Mouse (Mus musculus): ENCODE data around the gene Trak1. TPM values are rescaled to one million over a fixed set of nuclear protein-coding genes. Genes with fewer than 3 reads are reported as not detected.
A peak's percentile ranks its signal among the peaks of the same experiment; 100 is the strongest.

Gene Trak1
- total RNA-seq (2014; rRNA removed) (115 and 116 TPM in 2 replicates), polyA plus RNA-seq (2015; fragmentation: Nextera tagmentation; extraction: Ambion mirVana) (46.2 and 61.8 TPM in 2 replicates)

- no peaks in the 10 kb centered on the region for H3K27me3 ChIP-seq (ENCODE audit: insufficient read depth, low read length)
- peaks cover 27% of the 10 kb centered on the region for H3K4me1 ChIP-seq (ENCODE audit: insufficient read depth)
- H3K4me2 ChIP-seq (ENCODE audit: low read depth) = peak within 1 kb of the TSS; percentile 92
- H3K36me3 ChIP-seq (ENCODE audit: insufficient read depth) = no peaks in the 10 kb centered on the region
- H3K27ac ChIP-seq (ENCODE audit: low read depth, low read length) = peak within 1 kb of the TSS; percentile 67
- DNase-seq (peak; percentile 72), ATAC-seq (peak; percentile 90)
- no peak for TF ChIP-seq CTCF (IDR thresholded peaks at IDR 0.05; ENCODE audit: low read depth)
- peak within 1 kb of the TSS; percentile 91 for H3K4me3 ChIP-seq (ENCODE audit: low read depth, low read length)
- H3K9ac ChIP-seq = peak within 1 kb of the TSS; percentile 88
- 2% methylated on average over 99 of the region's 116 CpGs for WGBS
- H3K9me3 ChIP-seq (ENCODE audit: low read length) = no peaks in the 10 kb centered on the region
These were observed at the start of gene Trak1 for GRCm38 (mm10) chr9:121297171-121298064. Trak1 (plus strand) TSS chr9:121297502.

DNA sequence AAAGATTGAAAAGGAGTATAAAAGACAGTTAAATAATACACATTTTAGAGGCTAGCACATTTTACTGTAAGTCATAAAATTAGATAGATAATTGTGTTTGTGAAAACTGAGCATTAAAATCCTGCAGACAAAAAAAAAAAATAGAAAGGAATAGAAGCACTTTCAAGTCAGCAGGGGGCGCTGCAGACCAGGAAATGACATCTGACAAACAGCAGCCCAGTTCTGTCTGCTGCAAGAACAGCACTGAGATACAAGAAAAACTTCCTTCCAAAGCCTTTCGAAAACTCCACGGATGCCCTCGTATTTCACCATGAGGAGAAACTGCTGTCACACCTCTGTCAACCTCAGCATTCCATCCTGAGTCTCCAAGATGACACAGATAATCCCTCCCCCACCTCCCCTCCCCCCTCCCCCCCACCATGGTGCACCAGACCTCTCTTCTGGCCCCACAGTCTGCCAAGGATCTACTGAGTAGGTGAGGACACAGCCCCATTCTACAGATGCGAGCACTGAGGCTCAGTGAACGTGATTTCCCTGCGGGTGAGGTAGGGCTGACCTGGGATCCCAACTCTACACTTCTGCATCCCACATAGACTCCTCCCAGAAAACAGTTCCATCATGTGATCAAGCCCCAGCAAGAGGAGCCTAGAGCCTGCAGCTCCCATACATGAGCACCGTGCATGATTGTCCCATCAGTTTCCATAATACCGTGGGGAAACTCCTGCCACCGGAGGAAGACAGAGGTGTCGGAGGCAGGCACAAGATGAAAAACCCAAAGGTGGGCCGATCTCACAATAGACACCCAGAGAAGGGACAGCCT is 49.1 kb upstream of the Trak1 start:
- Histone ChIP-seq H3K4me1 (ENCODE audit: insufficient read depth) (no peaks in the 10 kb centered on the region), H3K27me3 (ENCODE audit: insufficient read depth, low read length) (no peaks in the 10 kb centered on the region), H3K9ac (no peak overlapping the region), H3K27ac (ENCODE audit: low read depth, low read length) (no peak overlapping the region), H3K9me3 (ENCODE audit: low read length) (no peaks in the 10 kb centered on the region), H3K4me3 (ENCODE audit: low read depth, low read length) (no peak overlapping the region), H3K36me3 (ENCODE audit: insufficient read depth) (peaks cover 17% of the 10 kb centered on the region; the same call in 1 of the 2 replicates), H3K4me2 (ENCODE audit: low read depth) (no peak overlapping the region)
- ATAC-seq (peak; percentile 42), DNase-seq (peak; percentile 89)
- peak; percentile 87 for TF ChIP-seq CTCF (IDR thresholded peaks at IDR 0.05; ENCODE audit: low read depth)
- WGBS = 63% methylated on average over 12 of the region's 12 CpGs

GRCm38 (mm10) chr9:121249805-121250204 is 47.5 kb upstream of the Trak1 start:
- H3K27ac ChIP-seq (ENCODE audit: low read depth, low read length) = no peak overlapping the region
- no peak overlapping the region for H3K4me2 ChIP-seq (ENCODE audit: low read depth)
- no peaks in the 10 kb centered on the region for H3K27me3 ChIP-seq (ENCODE audit: insufficient read depth, low read length)
- no peaks in the 10 kb centered on the region for H3K4me1 ChIP-seq (ENCODE audit: insufficient read depth)
- H3K9me3 ChIP-seq (ENCODE audit: low read length) = no peaks in the 10 kb centered on the region
- WGBS = 66% methylated on average over 14 of the region's 14 CpGs
- DNase-seq (no peak), ATAC-seq (no peak)
- H3K4me3 ChIP-seq (ENCODE audit: low read depth, low read length) = no peak overlapping the region
- no peak overlapping the region for H3K9ac ChIP-seq
- peaks cover 18% of the 10 kb centered on the region; the same call in 1 of the 2 replicates for H3K36me3 ChIP-seq (ENCODE audit: insufficient read depth)
- TF ChIP-seq CTCF (IDR thresholded peaks at IDR 0.05; ENCODE audit: low read depth) = no peak

GRCm38 (mm10) chr9:121250854-121251253 is 46.4 kb upstream of the Trak1 start:
- Histone ChIP-seq H3K27me3 (ENCODE audit: insufficient read depth, low read length) (no peaks in the 10 kb centered on the region), H3K36me3 (ENCODE audit: insufficient read depth) (peaks cover 22% of the 10 kb centered on the region; the same call in 1 of the 2 replicates), H3K9me3 (ENCODE audit: low read length) (no peaks in the 10 kb centered on the region), H3K4me1 (ENCODE audit: insufficient read depth) (no peaks in the 10 kb centered on the region), H3K4me2 (ENCODE audit: low read depth) (no peak overlapping the region), H3K27ac (ENCODE audit: low read depth, low read length) (no peak overlapping the region), H3K4me3 (ENCODE audit: low read depth, low read length) (no peak overlapping the region), H3K9ac (no peak overlapping the region)
- DNase-seq (no peak), ATAC-seq (no peak)
- WGBS = 92% methylated on average over 11 of the region's 11 CpGs
- TF ChIP-seq CTCF (IDR thresholded peaks at IDR 0.05; ENCODE audit: low read depth) = no peak

DNA sequence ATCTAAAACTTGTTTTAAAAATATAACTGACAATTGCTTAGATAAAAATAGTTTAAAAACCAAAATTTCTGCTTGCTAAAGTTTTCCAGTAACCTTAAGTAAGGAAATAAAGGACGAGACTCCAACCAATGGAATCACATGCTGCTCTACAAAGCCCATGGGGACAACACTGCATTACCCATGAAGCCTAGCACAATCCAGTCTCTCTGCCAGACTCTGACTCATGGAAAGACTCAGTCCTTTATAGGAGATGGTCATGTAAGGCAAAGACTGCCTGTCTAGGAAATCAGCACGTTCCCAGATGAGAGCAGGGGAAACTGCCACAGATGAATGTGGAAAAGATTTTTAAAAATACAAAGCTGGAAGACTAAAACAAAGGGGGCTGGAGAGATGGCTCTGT is 43.3 kb upstream of the Trak1 start:
- DNase-seq = no peak
- H3K9me3 ChIP-seq (ENCODE audit: low read length) = no peaks in the 10 kb centered on the region
- 74% methylated on average over 2 of the region's 2 CpGs for WGBS

DNA sequence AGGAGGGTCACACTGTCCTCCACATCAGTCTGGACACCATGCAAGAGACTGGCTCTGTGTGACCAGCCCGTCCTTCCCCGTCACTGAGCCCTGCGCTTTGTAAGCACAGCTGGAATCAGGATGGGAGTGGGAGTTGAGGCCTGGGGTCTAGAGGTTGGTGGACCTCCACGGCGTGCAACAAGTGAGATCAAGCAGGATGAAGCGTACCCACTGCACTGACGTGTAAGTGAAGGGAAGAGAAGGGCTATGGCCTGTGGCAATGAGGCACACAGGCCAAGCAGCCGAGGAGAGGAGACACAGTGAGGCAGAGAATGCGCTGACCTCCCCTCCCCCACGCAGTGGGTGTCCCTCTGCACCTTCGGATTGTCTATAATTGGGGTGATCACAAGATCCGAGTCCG is 42.5 kb upstream of the Trak1 start:
- H3K27me3 ChIP-seq (ENCODE audit: insufficient read depth, low read length) = no peaks in the 10 kb centered on the region
- DNase-seq = no peak
- TF ChIP-seq CTCF (IDR thresholded peaks at IDR 0.05; ENCODE audit: low read depth) = no peak
- H3K9ac ChIP-seq = no peak overlapping the region
- no peak overlapping the region for H3K4me3 ChIP-seq (ENCODE audit: low read depth, low read length)
- H3K27ac ChIP-seq (ENCODE audit: low read depth, low read length) = no peak overlapping the region
- H3K4me1 ChIP-seq (ENCODE audit: insufficient read depth) = no peaks in the 10 kb centered on the region
- ATAC-seq = no peak
- peaks cover 25% of the 10 kb centered on the region; the same call in 1 of the 2 replicates for H3K36me3 ChIP-seq (ENCODE audit: insufficient read depth)
- no peak overlapping the region for H3K4me2 ChIP-seq (ENCODE audit: low read depth)
- H3K9me3 ChIP-seq (ENCODE audit: low read length) = no peaks in the 10 kb centered on the region
- WGBS = 92% methylated on average over 13 of the region's 13 CpGs

More for the DNA sequence above, 43.3 kb upstream of the Trak1 start:
- Histone ChIP-seq H3K4me1 (ENCODE audit: insufficient read depth) (no peaks in the 10 kb centered on the region), H3K4me2 (ENCODE audit: low read depth) (no peak overlapping the region), H3K27ac (ENCODE audit: low read depth, low read length) (no peak overlapping the region), H3K27me3 (ENCODE audit: insufficient read depth, low read length) (no peaks in the 10 kb centered on the region), H3K4me3 (ENCODE audit: low read depth, low read length) (no peak overlapping the region), H3K9ac (no peak overlapping the region), H3K36me3 (ENCODE audit: insufficient read depth) (peaks cover 23% of the 10 kb centered on the region; the same call in 1 of the 2 replicates)
- TF ChIP-seq CTCF (IDR thresholded peaks at IDR 0.05; ENCODE audit: low read depth) = no peak
- ATAC-seq = no peak
